Mouse (Mus musculus): Measurements from ENCODE around the gene Igsf6. TPM values are rescaled to one million over a fixed set of nuclear protein-coding genes. Genes with fewer than 3 reads are reported as not detected.
A peak's percentile ranks its signal among the peaks of the same experiment; 100 is the strongest.

The Igsf6 gene
- total RNA-seq (2021), result 1 to 10 TPM in 1 of 2 experiments, under 1 TPM in 1; 0.78 to 1.5 TPM
- long read RNA-seq, experiment 1, partial matches to known transcripts, result 0 of 2 reads
- long read RNA-seq, experiment 1, other reads (novel, unspliced or antisense), result 0 of 2 reads
- long read RNA-seq, experiment 2, result 0 reads

GRCm38 (mm10) chr7:121074281-121074680 is at the start of gene Igsf6:
Gene Igsf6, minus strand, starts transcription at chr7:121074572.
- no peak for DNase-seq

- DNase-seq, result peak; percentile 89
Measured at GRCm38 (mm10) chr7:121120143-121120818, 45.9 kb upstream of the Igsf6 start.

- no peak for DNase-seq
Measured at GRCm38 (mm10) chr7:121111762-121112161, 37.4 kb upstream of the Igsf6 start.

- DNase-seq, result no peak
Measured at GRCm38 (mm10) chr7:121111321-121111720, 36.9 kb upstream of the Igsf6 start.

- DNase-seq, result no peak
Measured at GRCm38 (mm10) chr7:121107851-121108250, 33.5 kb upstream of the Igsf6 start.

GRCm38 (mm10) chr7:121098614-121099389 is 24.4 kb upstream of the Igsf6 start:
- DNase-seq, result no peak

GRCm38 (mm10) chr7:121093026-121093425 is 18.7 kb upstream of the Igsf6 start:
- DNase-seq, result no peak

GRCm38 (mm10) chr7:121090748-121091147 is 16.4 kb upstream of the Igsf6 start:
- DNase-seq, result no peak

GRCm38 (mm10) chr7:121088745-121089144 is 14.4 kb upstream of the Igsf6 start:
- no peak for DNase-seq

- peak; percentile 26 for DNase-seq
Measured at GRCm38 (mm10) chr7:121085500-121085899, 11.1 kb upstream of the Igsf6 start.

GRCm38 (mm10) chr7:121084840-121085453 is 10.6 kb upstream of the Igsf6 start:
- DNase-seq, result no peak

GRCm38 (mm10) chr7:121082949-121083513 is 8.7 kb upstream of the Igsf6 start:
- DNase-seq, result peak; percentile 34

GRCm38 (mm10) chr7:121081816-121082215 is 7.4 kb upstream of the Igsf6 start:
- DNase-seq, result no peak

- no peak for DNase-seq
Measured at GRCm38 (mm10) chr7:121081350-121081749, 7.0 kb upstream of the Igsf6 start, which contains the start of gene Otoa. Gene Otoa, plus strand, starts transcription at chr7:121081650.

GRCm38 (mm10) chr7:121077829-121078228 is 3.5 kb upstream of the Igsf6 start:
- peak; percentile 55 for DNase-seq

GRCm38 (mm10) chr7:121077311-121077710 is 2.9 kb upstream of the Igsf6 start:
- no peak for DNase-seq

GRCm38 (mm10) chr7:121075416-121075815 is 1.0 kb upstream of the Igsf6 start:
- no peak for DNase-seq

GRCm38 (mm10) chr7:121074801-121075400 is 529 bp upstream of the Igsf6 start:
- no peak for DNase-seq

GRCm38 (mm10) chr7:121072506-121072905 is 1.9 kb downstream of the Igsf6 start:
- DNase-seq, result no peak

GRCm38 (mm10) chr7:121071276-121071675 is 3.1 kb downstream of the Igsf6 start:
- DNase-seq, result no peak

GRCm38 (mm10) chr7:121064309-121064708 is 10.1 kb downstream of the Igsf6 start:
- no peak for DNase-seq

Measured in gastrocnemius, postnatal 10 days (tissue).